Mouse (Mus musculus): ENCODE measurements at regions not wholly inside any gene's neighbourhood (a gene's known extent, or its start where the extent isn't known, plus 50 kb on each side); places are given as distances from the start of the nearest gene placed in this dataset.

- no peak for DNase-seq (ENCODE audit: low spot score)
Measured at GRCm38 (mm10) chr16:72152920-72153319, 155.2 kb upstream of the Robo1 start.

DNA sequence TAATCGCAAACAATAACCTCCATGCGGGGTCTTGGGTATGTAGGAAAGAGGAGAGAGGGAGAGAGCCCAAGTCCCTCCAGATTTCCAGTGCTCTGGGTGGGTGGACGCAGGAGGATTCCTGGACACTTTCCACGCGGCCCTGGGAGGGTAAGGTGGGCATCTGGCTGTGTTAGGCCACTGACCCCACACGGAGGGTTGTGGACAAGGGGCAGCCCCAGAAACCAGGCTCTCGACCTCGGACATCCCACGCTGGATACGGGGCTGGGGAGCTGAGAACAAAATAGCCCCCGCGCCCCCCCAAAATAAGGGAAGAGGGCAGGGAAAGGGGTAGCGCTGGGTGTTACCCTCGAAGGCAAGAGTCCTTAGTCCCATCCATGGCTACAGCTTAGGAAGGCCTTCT lies 150.2 kb upstream of the Robo1 start:
- no peak for DNase-seq (ENCODE audit: low spot score)

GRCm38 (mm10) chr16:72159411-72159810 lies 148.7 kb upstream of the Robo1 start:
- DNase-seq (ENCODE audit: low spot score): no peak

GRCm38 (mm10) chr16:72175727-72176126 lies 132.4 kb upstream of the Robo1 start:
- DNase-seq (ENCODE audit: low spot score): no peak

- DNase-seq (ENCODE audit: low spot score): no peak
Measured at GRCm38 (mm10) chr16:72194320-72194719, 113.8 kb upstream of the Robo1 start.

DNA sequence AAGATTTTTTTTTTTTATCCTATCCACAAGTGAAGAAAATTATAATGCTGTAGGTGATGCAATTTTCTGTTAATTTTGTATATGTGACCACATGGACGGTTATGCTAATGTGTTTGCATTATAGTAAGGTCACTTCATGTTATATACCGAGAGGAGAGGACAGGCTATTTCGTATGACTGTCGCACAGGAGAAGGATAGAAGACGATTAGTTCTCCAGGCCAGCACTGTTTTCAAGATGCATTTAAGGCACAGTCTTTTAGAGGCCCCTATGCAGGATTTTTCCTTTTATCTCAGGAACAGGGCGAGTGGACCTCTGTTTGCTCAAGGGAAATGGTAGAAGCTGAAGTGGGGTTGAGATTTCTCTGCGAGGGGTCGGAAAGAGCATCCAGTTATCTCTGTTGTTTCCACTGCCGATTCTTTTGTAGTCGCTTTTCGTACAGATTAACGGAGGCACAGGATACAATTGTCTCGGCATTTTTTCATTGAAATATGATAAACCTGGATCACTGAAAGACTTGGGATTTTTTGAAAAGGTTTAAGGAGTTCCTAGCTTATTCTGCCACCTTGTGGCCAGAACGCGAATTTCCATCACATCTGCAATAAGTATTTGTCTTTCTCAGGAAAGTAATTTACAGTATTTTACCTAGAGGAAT lies 92.6 kb upstream of the Robo1 start:
- peak; percentile 85 for DNase-seq (ENCODE audit: low spot score)

GRCm38 (mm10) chr16:72218021-72218420 lies 90.1 kb upstream of the Robo1 start:
- peak; percentile 64 for DNase-seq (ENCODE audit: low spot score)

GRCm38 (mm10) chr16:72221912-72222502 lies 86.1 kb upstream of the Robo1 start:
- peak; percentile 46 for DNase-seq (ENCODE audit: low spot score)

GRCm38 (mm10) chr16:72223860-72224259 lies 84.2 kb upstream of the Robo1 start:
- peak; percentile 82 for DNase-seq (ENCODE audit: low spot score)

- DNase-seq (ENCODE audit: low spot score): no peak
Measured at GRCm38 (mm10) chr16:72225157-72225880, 82.8 kb upstream of the Robo1 start.

GRCm38 (mm10) chr16:72234366-72234765 lies 73.7 kb upstream of the Robo1 start:
- no peak for DNase-seq (ENCODE audit: low spot score)

- no peak for DNase-seq (ENCODE audit: low spot score)
Measured at GRCm38 (mm10) chr16:72239631-72240030, 68.5 kb upstream of the Robo1 start.

- DNase-seq (ENCODE audit: low spot score): no peak
Measured at GRCm38 (mm10) chr16:72256388-72256787, 51.7 kb upstream of the Robo1 start.
